8 mouse cellular contexts compared by ENCODE assay signal in genomic region chr7:16944808-16945315, GRCm38 (mm10). TPM values are rescaled to one million over a fixed set of nuclear protein-coding genes. Genes with fewer than 3 reads are reported as not detected.
DNase-seq lines count a peak whose midpoint lies in the region; ATAC-seq and TF ChIP-seq lines count a peak whose summit lies in the region.

No protein-coding gene starts in this region.

- H3K9ac ChIP-seq in heart, postnatal 0 days (replicated peaks; ENCODE audit: low read depth, low read length), result peak overlapping the region; percentile 53
- peak overlapping the region; percentile 80 for H3K9ac ChIP-seq in midbrain, embryonic 11.5 days (ENCODE audit: low read length)

- H3K27me3 ChIP-seq in kidney, adult 2 months (replicated peaks; ENCODE audit: control insufficient read depth, insufficient read depth, low read length), result no peaks in the 10 kb centered on the region
- peaks cover 23% of the 10 kb centered on the region for H3K27me3 ChIP-seq in heart, postnatal 0 days (ENCODE audit: control insufficient read depth, insufficient read depth, low read length)
- peaks cover 51% of the 10 kb centered on the region for H3K27me3 ChIP-seq in midbrain, embryonic 11.5 days (ENCODE audit: control insufficient read depth, insufficient read depth, low read length)

- no peak for TF ChIP-seq POLR2A in kidney, adult 2 months (IDR thresholded peaks at IDR 0.05; ENCODE audit: low read depth, low read length)
- no peak for TF ChIP-seq POLR2A in bone marrow, adult 2 months (IDR thresholded peaks at IDR 0.05; ENCODE audit: borderline replicate concordance, control insufficient read depth, low read depth, low read length)

- ATAC-seq in heart, postnatal 0 days (ENCODE audit: insufficient read depth, low read depth), result no peak; the same call in 1 of the 2 replicates
- no peak for ATAC-seq in midbrain, embryonic 11.5 days (ENCODE audit: low FRiP score)

- TF ChIP-seq EP300 in heart, postnatal 0 days (IDR thresholded peaks at IDR 0.05; ENCODE audit: low read depth), result no peak

- H3K4me2 ChIP-seq in heart, postnatal 0 days (ENCODE audit: low read depth, low read length), result peak overlapping the region; percentile 95
- H3K4me2 ChIP-seq in midbrain, embryonic 11.5 days, result peak overlapping the region; percentile 83

- H3K36me3 ChIP-seq in kidney, adult 2 months (ENCODE audit: control insufficient read depth, insufficient read depth, low read length), result no peaks in the 10 kb centered on the region
- H3K36me3 ChIP-seq in heart, postnatal 0 days (replicated peaks; ENCODE audit: control insufficient read depth, insufficient read depth, low read length), result no peaks in the 10 kb centered on the region
- no peaks in the 10 kb centered on the region for H3K36me3 ChIP-seq in midbrain, embryonic 11.5 days (ENCODE audit: control insufficient read depth, insufficient read depth, low read length)

- no peak for TF ChIP-seq CTCF in kidney, adult 2 months (conservative IDR thresholded peaks at IDR 0.05; ENCODE audit: insufficient read depth, insufficient read length, low read depth, low read length)
- no peak for TF ChIP-seq CTCF in bone marrow, adult 2 months (IDR thresholded peaks at IDR 0.05; ENCODE audit: control insufficient read depth, insufficient read depth, low read length)
- TF ChIP-seq CTCF in heart, postnatal 0 days (IDR thresholded peaks at IDR 0.05; ENCODE audit: low read depth), result no peak

- H3K4me1 ChIP-seq in kidney, adult 2 months (ENCODE audit: control insufficient read depth, insufficient read depth, low read length), result 0 out of 2 replicates have a peak, but pooled peaks cover 4% of the 10 kb centered on the region
- H3K4me1 ChIP-seq in bone marrow, adult 2 months (ENCODE audit: control insufficient read depth, insufficient read depth, low read length), result no peaks in the 10 kb centered on the region; the same call in 1 of the 2 replicates
- H3K4me1 ChIP-seq in heart, postnatal 0 days (ENCODE audit: control insufficient read depth, insufficient read depth), result peaks cover 22% of the 10 kb centered on the region
- peaks cover 40% of the 10 kb centered on the region for H3K4me1 ChIP-seq in midbrain, embryonic 11.5 days (ENCODE audit: control insufficient read depth, insufficient read depth, low read length)

- no peak for DNase-seq in kidney, adult 2 months
- no peak for DNase-seq in kidney, postnatal 14 days
- DNase-seq in heart, postnatal 0 days (ENCODE audit: low spot score), result no peak
- DNase-seq in midbrain, embryonic 11.5 days (ENCODE audit: low spot score, missing footprints), result no peak
- DNase-seq in thymus, postnatal 10 days (ENCODE audit: low spot score in 2 of 2), result no peak
- DNase-seq in urinary bladder, postnatal 25 days (ENCODE audit: low spot score), result no peak
- no peak for DNase-seq in natural killer cell, adult 2 months (ENCODE audit: low spot score in 2 of 2)

- peak overlapping the region; percentile 78 for H3K4me3 ChIP-seq in kidney, adult 2 months (ENCODE audit: insufficient read depth, low read depth, low read length)
- H3K4me3 ChIP-seq in bone marrow, adult 2 months (replicated peaks; ENCODE audit: control insufficient read depth, low read depth, low read length), result peak overlapping the region; percentile 37
- peak overlapping the region; percentile 57 for H3K4me3 ChIP-seq in heart, postnatal 0 days (ENCODE audit: low read depth, low read length)
- H3K4me3 ChIP-seq in midbrain, embryonic 11.5 days (ENCODE audit: low read depth, low read length), result peak overlapping the region; percentile 62

- no peak overlapping the region for H3K27ac ChIP-seq in kidney, adult 2 months (ENCODE audit: insufficient read depth, low read depth, low read length)
- no peak overlapping the region; the same call in 1 of the 2 replicates for H3K27ac ChIP-seq in bone marrow, adult 2 months (ENCODE audit: control insufficient read depth, insufficient read depth, low read depth, low read length, poor library complexity)
- H3K27ac ChIP-seq in heart, postnatal 0 days (ENCODE audit: low read depth), result no peak overlapping the region
- peak overlapping the region; percentile 57 for H3K27ac ChIP-seq in midbrain, embryonic 11.5 days (ENCODE audit: low read depth, low read length)

- 10% methylated on average over 22 of the region's 22 CpGs for WGBS in kidney, adult 2 months
- WGBS in bone marrow, adult 2 months, result 7% methylated on average over 22 of the region's 22 CpGs
- 4% methylated on average over 22 of the region's 22 CpGs for WGBS in heart, postnatal 0 days
- under 1% methylated on average over 22 of the region's 22 CpGs for WGBS in midbrain, embryonic 11.5 days

- H3K9me3 ChIP-seq in heart, postnatal 0 days (replicated peaks; ENCODE audit: control insufficient read depth, low read length), result no peaks in the 10 kb centered on the region
- no peaks in the 10 kb centered on the region for H3K9me3 ChIP-seq in midbrain, embryonic 11.5 days (ENCODE audit: control insufficient read depth, low read length)

RNA-seq across cellular contexts. Expression of gene Pnmal2, which starts 0.4 kb away (rescaled TPM):
- polyA plus RNA-seq in kidney, adult 2 months (2012; rRNA removed), result 3.6 and 4.0 TPM in 2 replicates
- not detected in 2 replicates for polyA plus RNA-seq in bone marrow, adult 2 months (2011; ENCODE audit: insufficient read depth, insufficient read length, low replicate concordance, missing spikeins)
- total RNA-seq in heart, postnatal 0 days (2014; rRNA removed; ENCODE audit: low replicate concordance), result 2.9 and 4.0 TPM in 2 replicates
- 3.0 and 3.4 TPM in 2 replicates for polyA plus RNA-seq in heart, postnatal 0 days (2015; fragmentation: Nextera tagmentation; extraction: Ambion mirVana)
- polyA plus RNA-seq in midbrain, embryonic 11.5 days (2014; fragmentation: Nextera tagmentation; extraction: Ambion mirVana), result 8.3 and 8.6 TPM in 2 replicates

RNA-seq across cellular contexts. Expression of gene Pnmal1, which starts 14.6 kb away (rescaled TPM):
- polyA plus RNA-seq in kidney, adult 2 months (2012; rRNA removed), result 0.01 and 0.06 TPM in 2 replicates
- polyA plus RNA-seq in bone marrow, adult 2 months (2011; ENCODE audit: insufficient read depth, insufficient read length, low replicate concordance, missing spikeins), result not detected in 2 replicates
- 0.08 TPM in 1 of 2 replicates, not detected in the other for total RNA-seq in heart, postnatal 0 days (2014; rRNA removed; ENCODE audit: low replicate concordance)
- polyA plus RNA-seq in heart, postnatal 0 days (2015; fragmentation: Nextera tagmentation; extraction: Ambion mirVana), result 0.04 TPM in 2 replicates
- 22.5 and 23.7 TPM in 2 replicates for polyA plus RNA-seq in midbrain, embryonic 11.5 days (2014; fragmentation: Nextera tagmentation; extraction: Ambion mirVana)

RNA-seq across cellular contexts. Expression of gene Calm3, which starts 20.9 kb away (rescaled TPM):
- 305 and 325 TPM in 2 replicates for polyA plus RNA-seq in kidney, adult 2 months (2012; rRNA removed)
- 307 and 376 TPM in 2 replicates for polyA plus RNA-seq in bone marrow, adult 2 months (2011; ENCODE audit: insufficient read depth, insufficient read length, low replicate concordance, missing spikeins)
- 342 and 417 TPM in 2 replicates for total RNA-seq in heart, postnatal 0 days (2014; rRNA removed; ENCODE audit: low replicate concordance)
- polyA plus RNA-seq in heart, postnatal 0 days (2015; fragmentation: Nextera tagmentation; extraction: Ambion mirVana), result 101 and 107 TPM in 2 replicates
- 284 and 295 TPM in 2 replicates for polyA plus RNA-seq in midbrain, embryonic 11.5 days (2014; fragmentation: Nextera tagmentation; extraction: Ambion mirVana)

RNA-seq across cellular contexts. Expression of gene Gm42372, which starts 38.0 kb away (rescaled TPM):
- 0.08 TPM in 1 of 2 replicates, not detected in the other for polyA plus RNA-seq in kidney, adult 2 months (2012; rRNA removed)
- 0.77 and 1.9 TPM in 2 replicates for polyA plus RNA-seq in bone marrow, adult 2 months (2011; ENCODE audit: insufficient read depth, insufficient read length, low replicate concordance, missing spikeins)
- total RNA-seq in heart, postnatal 0 days (2014; rRNA removed; ENCODE audit: low replicate concordance), result not detected in 2 replicates
- not detected in 2 replicates for polyA plus RNA-seq in heart, postnatal 0 days (2015; fragmentation: Nextera tagmentation; extraction: Ambion mirVana)
- 1.6 and 2.5 TPM in 2 replicates for polyA plus RNA-seq in midbrain, embryonic 11.5 days (2014; fragmentation: Nextera tagmentation; extraction: Ambion mirVana)

RNA-seq across cellular contexts. Expression of gene Ptgir, which starts 38.6 kb away (rescaled TPM):
- polyA plus RNA-seq in kidney, adult 2 months (2012; rRNA removed), result 4.0 and 5.0 TPM in 2 replicates
- polyA plus RNA-seq in bone marrow, adult 2 months (2011; ENCODE audit: insufficient read depth, insufficient read length, low replicate concordance, missing spikeins), result 8.3 and 13.0 TPM in 2 replicates
- total RNA-seq in heart, postnatal 0 days (2014; rRNA removed; ENCODE audit: low replicate concordance), result 0.58 and 2.3 TPM in 2 replicates
- 1.1 and 1.2 TPM in 2 replicates for polyA plus RNA-seq in heart, postnatal 0 days (2015; fragmentation: Nextera tagmentation; extraction: Ambion mirVana)
- 0.94 and 1.2 TPM in 2 replicates for polyA plus RNA-seq in midbrain, embryonic 11.5 days (2014; fragmentation: Nextera tagmentation; extraction: Ambion mirVana)

Comparison
In these comparisons a context has a peak if more than half of its experiments do, and no peak if none do; other contexts are left out.
1. RNA of gene Pnmal1, which starts 14.6 kb away (polyA plus RNA-seq): 22.5 to 23.7 TPM in midbrain, embryonic 11.5 days; 0.01 to 0.06 TPM in kidney, adult 2 months, 0.04 TPM in heart, postnatal 0 days and not detected in bone marrow, adult 2 months; every median in the first group is over 10 times any median in the second.
2. Peak in every context shown above with its lines, with median percentiles within 50 percentile points of each other: H3K4me3 ChIP-seq.